Mouse (Mus musculus) ovary, adult 18-20 months (tissue): ENCODE measurements around the gene Ggta1.

Source experiments
- DNase-seq: peaks from one replicate; pipeline ENCODE4 v3.0.0; 2022; ENCODE audit warnings: low spot score, mixed read lengths

The Ggta1 gene

GRCm38 (mm10) chr2:35462791-35463281 lies at the start of gene Ggta1:
Gene Ggta1, minus strand, starts transcription at chr2:35463231.
- no peak for DNase-seq

DNA sequence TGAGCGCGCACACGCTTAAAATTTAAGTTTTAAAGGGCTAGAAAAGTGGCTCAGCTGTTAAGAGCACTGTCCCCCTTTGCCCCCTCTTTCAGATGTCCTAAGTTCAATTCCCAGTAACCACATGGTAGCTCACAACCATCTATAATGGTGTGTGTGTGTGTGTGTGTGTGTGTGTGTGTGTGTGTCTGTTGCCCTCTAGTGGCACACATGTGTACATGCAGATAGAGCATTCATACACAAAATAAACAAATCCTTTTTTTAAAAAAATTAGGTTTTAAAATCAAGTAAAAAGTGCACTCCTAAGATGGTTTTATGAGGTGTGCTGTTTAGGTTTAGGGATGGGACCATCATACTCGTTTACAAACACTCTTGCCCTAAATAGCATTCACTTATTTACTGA lies 49.2 kb upstream of the Ggta1 start:
- DNase-seq = no peak

- no peak for DNase-seq
Measured at GRCm38 (mm10) chr2:35510920-35511319, 47.9 kb upstream of the Ggta1 start.

DNA sequence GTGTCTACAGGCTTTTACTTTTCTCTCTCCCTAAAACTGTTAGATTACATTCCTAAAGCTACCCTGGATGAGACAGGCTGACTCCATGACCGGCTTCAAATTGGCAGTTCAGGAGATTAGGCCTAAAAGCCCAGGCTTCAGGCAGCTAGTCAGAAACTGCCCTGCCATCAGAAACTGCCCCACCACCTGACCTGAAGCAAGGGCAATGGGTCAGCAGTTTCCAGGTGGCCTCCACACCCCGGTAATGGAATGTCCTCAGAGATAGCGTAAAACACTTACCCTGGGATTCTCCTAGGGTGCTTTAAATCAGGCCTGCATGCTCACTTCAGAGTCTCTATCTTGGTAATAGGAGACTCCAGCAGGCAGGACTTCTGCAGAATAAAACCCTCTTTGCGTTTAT lies 46.9 kb upstream of the Ggta1 start:
- no peak for DNase-seq

DNA sequence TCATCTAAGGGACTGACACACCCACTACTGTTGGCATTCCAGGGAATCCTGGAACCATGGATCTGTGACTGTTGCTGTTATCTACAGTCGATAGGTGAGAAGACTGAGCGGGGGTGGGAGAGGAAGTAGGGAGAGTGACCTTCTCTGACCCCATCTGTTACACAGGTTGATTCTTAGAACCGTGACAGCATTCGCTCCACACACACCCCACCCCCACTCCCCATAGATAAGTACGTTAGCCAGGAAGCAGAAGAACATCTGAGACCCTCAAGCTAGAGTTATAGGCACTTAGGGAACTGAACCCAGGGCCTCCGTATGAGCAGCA lies 46.3 kb upstream of the Ggta1 start:
- DNase-seq = no peak

DNA sequence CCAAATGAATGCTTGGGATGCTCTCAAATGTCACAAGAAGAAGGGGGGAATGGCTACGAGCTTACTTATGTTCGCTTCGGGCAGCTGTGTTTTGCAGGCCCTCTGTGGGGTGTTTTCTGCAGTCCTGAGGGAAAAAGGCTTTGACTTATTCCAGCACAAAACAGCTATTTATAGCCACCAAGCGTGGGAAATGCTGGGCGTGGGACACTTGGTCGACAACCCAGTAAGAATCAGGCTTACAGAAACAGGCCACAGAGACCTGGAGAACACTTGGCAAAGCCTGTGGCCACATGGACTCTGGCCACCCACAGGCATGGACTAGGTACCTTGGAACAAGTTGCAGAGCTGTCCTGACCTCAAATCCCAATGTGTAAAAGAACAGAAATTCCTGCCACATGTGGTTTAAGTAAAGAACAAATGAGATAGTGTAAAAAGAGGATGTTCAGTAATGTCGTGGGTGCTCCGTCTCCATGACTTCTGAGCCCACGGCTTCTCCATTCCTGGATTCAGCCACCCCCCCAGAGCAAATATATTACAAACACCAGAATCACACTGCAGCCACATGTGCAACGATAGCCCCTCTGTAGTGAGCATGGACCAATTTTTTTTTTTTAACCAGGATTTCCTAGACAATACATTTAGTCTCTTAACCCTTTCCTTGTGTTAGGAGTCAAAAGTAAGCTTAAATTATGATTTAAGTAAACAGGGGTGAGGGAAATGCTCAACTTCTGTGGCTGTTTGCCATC lies 45.7 kb upstream of the Ggta1 start:
- no peak for DNase-seq

DNA sequence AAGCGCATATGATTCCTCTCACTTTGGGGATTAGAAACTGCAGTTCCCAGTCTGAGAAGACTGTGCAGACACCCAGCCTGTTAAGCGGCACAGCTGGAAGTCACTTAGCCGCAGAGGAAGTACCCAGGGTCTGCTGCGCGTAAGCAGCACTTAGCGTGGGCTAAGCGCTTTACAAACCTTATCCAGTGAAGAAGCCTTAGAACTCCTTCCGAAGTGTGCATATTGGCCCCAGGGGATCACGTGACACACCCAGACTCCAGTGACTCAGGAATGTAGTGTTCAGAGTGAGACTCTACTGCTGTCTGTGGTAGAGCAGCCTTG lies 44.1 kb upstream of the Ggta1 start:
- DNase-seq = no peak

- no peak for DNase-seq
Measured at GRCm38 (mm10) chr2:35506311-35507190, 43.5 kb upstream of the Ggta1 start.

- DNase-seq = no peak
Measured at GRCm38 (mm10) chr2:35505519-35506286, 42.7 kb upstream of the Ggta1 start.

DNA sequence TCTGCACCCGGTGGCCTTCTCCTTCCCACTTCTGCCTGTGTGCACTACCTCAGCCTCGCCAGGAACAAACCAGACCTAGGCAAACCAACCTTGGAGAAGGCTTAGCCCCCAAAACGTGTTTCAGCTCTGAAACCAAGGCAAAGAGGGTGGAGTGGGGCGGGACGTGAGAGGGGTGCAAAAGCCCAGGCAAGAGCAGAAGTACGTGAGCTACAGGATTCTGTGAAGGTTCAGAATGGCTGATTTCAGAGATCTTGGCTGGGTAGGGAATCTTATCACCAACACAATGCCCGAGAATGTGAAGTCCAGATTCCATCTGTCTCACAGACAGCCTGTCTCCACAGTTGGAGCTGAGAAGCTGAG lies 41.4 kb upstream of the Ggta1 start:
- no peak for DNase-seq

DNA sequence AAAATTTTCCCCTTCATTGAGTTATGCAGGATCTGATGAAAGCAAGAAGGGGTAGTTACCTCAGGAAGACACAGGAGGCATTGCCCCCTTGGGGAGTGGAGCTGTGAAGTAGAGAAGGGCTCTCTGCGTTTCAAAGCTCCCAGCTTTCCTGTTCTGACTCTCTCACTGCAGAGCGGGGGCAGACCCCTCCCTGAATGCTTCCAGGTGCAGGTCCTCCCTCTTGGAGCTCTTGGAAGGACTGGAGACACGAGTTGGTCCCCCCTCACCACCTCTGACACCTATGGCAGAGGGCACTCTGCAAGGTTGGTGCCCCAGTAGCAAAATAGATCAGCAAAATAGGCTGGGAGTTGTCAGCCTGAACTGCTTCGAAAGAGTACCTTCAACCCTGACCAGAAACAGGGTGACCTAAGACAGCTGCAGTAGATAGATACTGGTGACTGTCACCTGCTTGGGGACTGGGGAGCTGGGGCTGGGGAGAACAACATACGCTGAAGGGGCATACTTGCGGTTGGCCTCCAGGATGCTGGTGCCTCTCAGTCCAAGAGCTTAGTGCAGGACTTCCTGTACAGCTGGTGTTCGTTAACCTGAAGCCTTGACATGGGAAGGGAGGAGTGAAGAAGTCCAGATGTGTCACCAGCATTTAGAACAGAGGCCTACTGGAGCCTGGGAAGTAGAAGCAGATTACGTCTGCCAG lies 40.8 kb upstream of the Ggta1 start:
- no peak for DNase-seq

- DNase-seq = no peak
Measured at GRCm38 (mm10) chr2:35503021-35503722, 40.1 kb upstream of the Ggta1 start.

DNA sequence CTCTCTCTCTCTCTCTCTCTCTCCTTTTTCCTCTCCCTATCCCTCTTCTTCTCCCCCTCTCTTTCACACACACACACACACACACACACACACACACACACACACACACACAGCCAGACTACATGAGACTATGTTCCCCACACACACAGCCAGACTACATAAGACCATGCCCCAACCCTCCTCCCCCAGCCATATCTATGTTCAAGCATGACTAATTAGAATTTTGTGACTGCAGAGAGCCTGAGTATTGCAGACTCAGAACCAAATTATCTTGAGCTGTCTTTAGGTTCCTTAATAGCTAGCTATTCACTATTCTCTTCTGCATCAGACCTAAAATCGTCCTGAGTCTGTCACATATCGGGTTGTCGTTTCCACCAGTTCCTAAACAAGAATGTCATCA lies 39.5 kb upstream of the Ggta1 start:
- DNase-seq = no peak

DNA sequence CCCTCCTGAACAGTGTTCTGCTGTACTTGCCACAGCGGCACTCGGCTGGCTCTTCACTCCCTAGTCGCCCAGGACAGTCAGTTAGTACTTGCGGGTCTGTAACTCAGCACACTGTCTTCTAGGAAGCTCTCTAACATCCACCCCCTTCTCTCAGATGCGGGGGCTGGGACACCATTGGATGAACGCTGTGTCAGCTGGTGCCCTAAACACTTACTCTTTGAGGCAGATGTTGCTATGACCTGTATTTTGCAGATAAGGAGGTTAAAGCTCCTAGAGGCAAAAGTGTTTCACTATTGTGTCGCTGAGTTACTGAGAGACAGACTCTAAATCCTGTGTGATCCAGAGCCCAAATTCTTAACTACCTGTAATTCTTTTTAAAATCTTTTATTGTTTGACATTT lies 36.4 kb upstream of the Ggta1 start:
- no peak for DNase-seq

GRCm38 (mm10) chr2:35498961-35499360 lies 35.9 kb upstream of the Ggta1 start:
- no peak for DNase-seq

GRCm38 (mm10) chr2:35497662-35498196 lies 34.7 kb upstream of the Ggta1 start:
- no peak for DNase-seq

DNA sequence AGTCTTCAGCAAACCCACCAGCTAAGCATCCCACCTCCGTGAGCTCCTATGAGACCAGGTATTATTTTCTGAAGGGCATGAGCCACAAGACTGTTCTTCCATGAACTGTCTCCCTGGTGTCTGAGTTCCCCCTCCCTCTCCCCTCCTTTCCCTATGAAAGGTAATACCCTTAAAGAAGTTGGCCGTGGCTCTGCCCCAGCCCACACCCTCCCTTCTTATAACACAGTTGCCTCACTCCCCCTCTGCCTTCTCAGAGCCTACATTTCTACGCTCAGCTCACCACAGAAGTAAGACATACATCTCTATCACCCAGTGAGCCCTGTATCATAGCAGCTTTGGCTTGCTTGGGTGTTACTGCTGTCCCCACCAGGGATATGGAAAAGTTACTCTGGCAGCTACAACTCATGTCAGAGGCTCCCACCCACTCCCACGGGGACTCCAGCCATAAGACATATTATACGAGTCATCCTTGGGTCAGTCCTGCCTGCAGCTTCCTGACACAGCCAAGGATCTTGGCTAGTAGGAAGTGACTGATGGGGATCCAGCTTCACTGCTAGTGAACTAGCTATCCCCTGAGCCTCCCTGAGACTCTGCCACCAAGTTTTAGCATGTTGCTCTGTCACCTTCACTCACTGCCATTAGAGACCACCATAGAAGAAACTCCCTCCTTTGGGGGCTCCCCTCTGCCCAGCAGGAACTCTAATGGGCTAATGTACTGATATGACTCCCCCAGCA lies 33.4 kb upstream of the Ggta1 start:
- DNase-seq = no peak

- DNase-seq = no peak
Measured at GRCm38 (mm10) chr2:35495486-35496278, 32.7 kb upstream of the Ggta1 start.

- no peak for DNase-seq
Measured at GRCm38 (mm10) chr2:35493566-35493965, 30.5 kb upstream of the Ggta1 start.

- no peak for DNase-seq
Measured at GRCm38 (mm10) chr2:35491151-35491550, 28.1 kb upstream of the Ggta1 start.
